Mouse (Mus musculus): ENCODE results near the gene Wdr89.

DNA sequence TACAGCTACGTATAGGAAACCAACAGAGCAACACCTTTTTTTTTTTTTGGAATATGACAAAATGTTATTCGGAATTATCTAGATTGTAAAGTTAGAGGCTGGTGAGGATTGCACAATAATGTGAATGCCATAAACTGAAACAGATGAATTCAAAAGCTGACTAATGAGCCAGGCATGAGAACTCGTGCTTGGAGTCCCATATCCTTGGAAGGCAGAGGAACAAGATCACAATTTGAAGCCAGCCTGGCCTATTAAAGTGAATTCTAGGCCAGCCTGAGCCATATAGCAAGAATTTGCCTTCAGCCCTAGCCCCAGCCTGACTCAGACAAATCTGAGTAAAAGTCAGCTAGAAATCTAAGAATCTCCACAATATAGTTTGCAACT, 33.4 kb upstream of the Wdr89 start:
- TF ChIP-seq RCOR1 (conservative IDR thresholded peaks at IDR 0.05; ENCODE audit: low read depth, low read length) (no peak), PAX5 (IDR thresholded peaks at IDR 0.05; ENCODE audit: low read length) (no peak), ZC3H11A (IDR thresholded peaks at IDR 0.05; ENCODE audit: low read depth, low read length) (no peak), E2F4 (IDR thresholded peaks at IDR 0.05; ENCODE audit: insufficient replicate concordance, low read depth, low read length) (no peak), CTCF (conservative IDR thresholded peaks at IDR 0.05 in 1 of 2, IDR thresholded peaks at IDR 0.05 in 1 of 2; ENCODE audit: low read depth in 2 of 2, low read length in 2 of 2) (no peak), ZMIZ1 (IDR thresholded peaks at IDR 0.05; ENCODE audit: low read depth, low read length) (no peak), JUND (conservative IDR thresholded peaks at IDR 0.05; ENCODE audit: low read depth, low read length) (no peak), POLR2A (IDR thresholded peaks at IDR 0.05; ENCODE audit: low read depth, low read length) (no peak), USF1 (IDR thresholded peaks at IDR 0.05; ENCODE audit: low read depth, low read length) (no peak)

Data from CH12.LX (cell line).